Mouse (Mus musculus): ENCODE results near the gene Myrf.

The Myrf gene

GRCm38 (mm10) chr19:10182142-10182541, 58.4 kb downstream of the Myrf start:
- TF ChIP-seq GATA4 (IDR thresholded peaks at IDR 0.05; ENCODE audit: insufficient replicate concordance, low read length): no peak

GRCm38 (mm10) chr19:10181225-10181624, 59.3 kb downstream of the Myrf start:
- no peak for TF ChIP-seq GATA4 (IDR thresholded peaks at IDR 0.05; ENCODE audit: insufficient replicate concordance, low read length)

GRCm38 (mm10) chr19:10176941-10177372, 63.6 kb downstream of the Myrf start:
- TF ChIP-seq GATA4 (IDR thresholded peaks at IDR 0.05; ENCODE audit: insufficient replicate concordance, low read length): no peak

DNA sequence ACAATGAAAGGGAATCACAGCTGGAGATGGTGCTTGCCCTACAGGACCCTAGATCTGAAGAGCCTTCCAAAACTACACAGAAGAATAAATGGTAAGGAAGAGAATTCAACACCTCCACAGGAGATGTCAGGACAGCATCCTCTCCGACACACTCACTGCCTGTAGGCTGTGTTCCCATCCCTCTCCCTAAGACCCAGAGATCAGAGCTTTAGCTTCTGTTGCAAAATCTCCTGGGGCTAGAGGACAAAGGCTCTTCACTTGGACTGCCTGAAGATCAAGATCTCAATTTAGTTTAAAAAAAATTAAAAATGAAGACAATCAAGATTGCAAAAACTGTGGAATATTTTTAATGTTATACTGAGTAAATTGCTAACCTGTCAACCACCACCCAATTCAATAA, 64.1 kb downstream of the Myrf start:
- no peak for TF ChIP-seq GATA4 (IDR thresholded peaks at IDR 0.05; ENCODE audit: insufficient replicate concordance, low read length)

DNA sequence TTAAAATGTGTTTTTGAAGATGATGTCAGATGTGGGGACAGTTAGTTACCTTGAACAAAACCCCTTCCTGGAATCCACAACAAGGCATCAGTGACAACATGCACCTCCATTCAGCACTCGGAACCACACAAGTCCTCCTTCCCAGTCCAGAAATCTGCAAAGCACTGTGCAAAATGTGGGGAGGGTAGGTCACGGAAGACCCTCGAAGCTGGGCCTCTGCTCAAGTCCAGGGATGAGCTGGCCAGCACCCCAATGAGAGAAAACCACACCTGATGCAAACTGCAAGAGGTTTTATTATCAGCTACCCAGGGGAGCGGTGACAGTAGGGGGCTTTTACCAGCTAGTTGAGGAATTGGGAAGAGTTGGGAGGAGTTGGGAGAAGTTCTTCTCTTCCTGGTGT, 65.6 kb downstream of the Myrf start:
- no peak for TF ChIP-seq GATA4 (IDR thresholded peaks at IDR 0.05; ENCODE audit: insufficient replicate concordance, low read length)

DNA sequence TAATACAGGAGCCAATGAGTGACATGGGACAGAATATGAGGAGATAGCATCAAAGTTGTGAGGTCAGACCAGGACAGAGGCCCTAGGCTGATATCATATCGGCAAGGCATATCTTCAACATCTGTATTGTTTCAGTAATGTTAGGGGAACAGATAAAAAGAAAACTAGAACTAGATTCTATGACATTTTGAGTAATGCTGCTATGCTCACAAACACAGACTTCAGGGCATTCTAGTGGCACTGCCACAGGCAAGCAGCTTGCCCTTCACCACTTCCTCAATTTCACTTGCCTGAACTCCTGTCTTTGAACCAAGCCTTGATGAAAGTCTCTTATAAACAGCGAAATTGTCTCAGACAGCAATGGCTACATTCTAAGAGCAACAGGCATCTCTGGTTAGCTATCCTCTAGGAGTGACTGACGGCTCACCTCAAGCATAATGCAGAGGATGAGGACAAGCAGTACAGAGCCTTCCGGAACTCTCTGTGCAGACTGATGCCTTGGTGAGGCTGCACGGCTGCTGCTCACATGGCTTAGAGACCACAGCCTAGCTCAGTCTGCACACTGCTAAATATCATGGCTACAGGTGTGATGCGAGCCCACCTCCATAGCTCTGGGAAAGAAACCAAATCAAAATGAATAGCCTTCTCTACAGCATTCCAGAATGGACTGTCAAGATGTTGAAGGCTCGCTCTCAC, 66.6 kb downstream of the Myrf start:
- no peak for TF ChIP-seq GATA4 (IDR thresholded peaks at IDR 0.05; ENCODE audit: insufficient replicate concordance, low read length)

DNA sequence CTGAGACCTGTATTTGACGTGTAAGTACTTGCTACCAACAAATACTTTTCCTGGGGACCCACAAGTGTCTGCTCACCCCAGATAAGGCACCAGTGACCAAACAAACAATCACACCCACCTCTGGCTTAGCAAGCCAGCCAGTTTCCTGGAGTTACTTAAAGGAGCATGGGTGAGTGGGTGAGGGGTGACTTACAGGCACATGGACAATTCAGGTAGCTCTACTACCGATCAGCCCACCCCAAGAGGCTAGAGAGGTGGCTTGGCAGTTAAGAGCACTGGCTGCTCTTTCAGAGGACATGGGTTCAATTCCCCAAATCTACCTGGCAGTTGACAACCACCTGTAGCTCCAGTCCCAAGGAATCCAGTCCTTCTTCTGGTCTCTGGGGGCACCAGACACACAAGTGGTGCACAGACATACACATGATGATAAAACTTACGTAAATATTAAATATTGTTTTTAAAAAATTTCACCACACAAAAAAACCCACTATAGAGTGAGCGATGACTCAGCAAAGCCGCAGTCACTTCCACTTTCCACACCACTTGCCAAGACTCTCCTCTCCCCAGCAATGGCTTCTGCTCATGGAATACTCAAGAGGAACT, 67.3 kb downstream of the Myrf start:
- no peak for TF ChIP-seq GATA4 (IDR thresholded peaks at IDR 0.05; ENCODE audit: insufficient replicate concordance, low read length)

- TF ChIP-seq GATA4 (IDR thresholded peaks at IDR 0.05; ENCODE audit: insufficient replicate concordance, low read length): no peak
These were observed 68.7 kb downstream of the Myrf start for GRCm38 (mm10) chr19:10171846-10172245.

DNA sequence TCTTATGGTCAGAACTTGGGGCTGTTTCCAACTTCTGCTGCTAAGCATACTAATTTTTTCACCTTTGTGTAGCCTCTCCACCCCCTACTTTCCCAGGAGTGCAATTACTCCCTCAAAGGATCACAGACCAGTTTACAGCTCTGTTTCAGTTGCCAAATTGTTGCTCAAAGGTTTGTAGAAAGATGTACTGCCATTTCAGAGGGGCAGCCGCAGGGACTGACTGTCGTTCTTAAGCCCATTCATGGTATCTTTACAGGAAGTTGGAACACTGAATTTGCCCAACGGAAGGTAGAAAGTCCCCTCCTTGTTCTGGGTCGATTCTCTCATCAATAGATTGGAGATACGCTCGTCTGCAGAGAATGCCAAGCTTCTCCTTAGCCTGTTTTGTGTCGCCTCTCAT, 69.2 kb downstream of the Myrf start:
- no peak for TF ChIP-seq GATA4 (IDR thresholded peaks at IDR 0.05; ENCODE audit: insufficient replicate concordance, low read length)

- no peak for TF ChIP-seq GATA4 (IDR thresholded peaks at IDR 0.05; ENCODE audit: insufficient replicate concordance, low read length)
These were observed 70.1 kb downstream of the Myrf start for GRCm38 (mm10) chr19:10170466-10170865.

GRCm38 (mm10) chr19:10169179-10169578, 71.4 kb downstream of the Myrf start:
- no peak for TF ChIP-seq GATA4 (IDR thresholded peaks at IDR 0.05; ENCODE audit: insufficient replicate concordance, low read length)

DNA sequence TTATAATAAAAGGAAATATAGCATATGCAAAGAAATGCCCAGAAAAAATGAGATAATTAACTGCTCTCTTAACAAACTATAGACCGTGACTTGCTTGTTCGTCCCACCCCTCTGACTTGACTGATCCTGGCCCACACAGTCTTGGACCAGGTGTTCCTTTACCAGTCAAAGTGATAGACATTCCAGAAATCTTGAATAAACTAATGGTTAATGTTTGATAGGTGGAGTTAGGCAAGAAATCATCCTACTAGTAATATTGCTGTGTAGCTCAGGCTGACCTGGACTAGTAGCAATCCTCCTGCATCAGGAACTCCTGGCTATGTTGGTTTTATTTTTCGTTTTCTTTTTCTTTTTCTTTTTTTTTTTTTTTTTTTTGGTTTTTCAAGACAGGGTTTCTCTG, 72.1 kb downstream of the Myrf start:
- no peak for TF ChIP-seq GATA4 (IDR thresholded peaks at IDR 0.05; ENCODE audit: insufficient replicate concordance, low read length)

GRCm38 (mm10) chr19:10167951-10168350, 72.6 kb downstream of the Myrf start:
- no peak for TF ChIP-seq GATA4 (IDR thresholded peaks at IDR 0.05; ENCODE audit: insufficient replicate concordance, low read length)

DNA sequence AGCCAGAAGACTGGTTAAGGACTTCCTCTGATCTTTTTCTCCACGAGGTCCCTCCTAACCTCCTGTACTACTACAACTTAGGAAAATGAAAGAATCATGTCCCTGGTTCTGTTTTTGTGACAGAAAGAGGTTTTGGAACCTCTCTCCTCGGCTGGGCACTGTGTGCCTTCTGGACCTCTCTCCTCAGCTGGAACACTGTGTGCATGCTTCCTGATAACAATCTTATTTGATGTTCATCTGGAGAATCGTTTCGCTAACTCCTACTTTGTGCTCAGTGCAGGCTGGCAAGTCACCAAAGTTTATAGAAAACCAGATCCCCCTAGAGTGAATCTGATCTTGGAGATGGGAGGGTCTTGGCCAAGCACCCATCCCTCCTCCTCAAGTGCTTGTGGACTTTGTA, 73.4 kb downstream of the Myrf start:
- peak; percentile 93 for TF ChIP-seq GATA4 (IDR thresholded peaks at IDR 0.05; ENCODE audit: insufficient replicate concordance, low read length)

DNA sequence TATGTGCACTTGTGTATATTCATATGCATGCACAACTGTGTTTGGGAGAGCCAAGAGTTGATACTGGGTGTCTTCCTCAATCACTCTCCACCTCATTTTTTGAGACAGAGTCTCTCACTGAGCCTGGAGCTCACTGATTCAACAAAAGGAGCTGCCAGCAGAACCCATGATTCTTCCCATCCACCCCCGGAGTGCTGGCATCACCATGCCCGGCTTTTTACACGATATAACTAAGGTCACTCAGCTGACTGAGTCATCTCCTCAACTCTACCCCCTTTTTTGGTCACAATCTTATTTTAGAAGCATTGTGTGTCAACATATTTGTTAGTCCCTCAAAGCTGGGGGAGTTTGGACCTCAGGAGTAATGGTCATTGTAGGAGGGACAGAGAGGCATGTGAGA, 76.7 kb downstream of the Myrf start:
- TF ChIP-seq GATA4 (IDR thresholded peaks at IDR 0.05; ENCODE audit: insufficient replicate concordance, low read length): no peak

Measured in liver, adult (tissue).